Mouse (Mus musculus) liver, embryonic 16.5 days (tissue): Measurements from ENCODE around the gene Sptbn4. TPM values are rescaled to one million over a fixed set of nuclear protein-coding genes. Genes with fewer than 3 reads are reported as not detected.

ENCODE experiments used
- ATAC-seq: fragments of 200-750 bp; cut with Nextera tagmentation; 2 replicates; pipeline ENCODE4 v1.8.0; 2017; ENCODE audit warnings: low read depth, mild to moderate bottlenecking, moderate number of reproducible peaks, moderate library complexity
- H3K27ac ChIP-seq: fragments of 300-500 bp; sonication (generic); 2 replicates; pipeline ENCODE4 v1.5.1; 2014; ENCODE audit warnings: mild to moderate bottlenecking, low read length
- H3K27me3 ChIP-seq: fragments of 300-500 bp; sonication (generic); 2 replicates; pipeline ENCODE4 v1.6.1; 2014; ENCODE audit warnings: low read depth, low read length, mixed read lengths; ENCODE audit not compliant: control insufficient read depth, insufficient read depth
- H3K36me3 ChIP-seq: fragments of 300-500 bp; sonication (generic); 2 replicates; pipeline ENCODE4 v1.6.1; 2014; ENCODE audit warnings: mild to moderate bottlenecking; ENCODE audit not compliant: control insufficient read depth, insufficient read depth
- H3K4me1 ChIP-seq: fragments of 300-500 bp; sonication (generic); 2 replicates; pipeline ENCODE4 v1.6.1; 2014; ENCODE audit warnings: low read depth, low read length, mixed read lengths; ENCODE audit not compliant: control insufficient read depth
- H3K4me2 ChIP-seq: fragments of 300-500 bp; sonication (generic); 2 replicates; pipeline ENCODE4 v1.6.1; 2014; ENCODE audit warnings: low read depth, low read length, mixed read lengths
- H3K4me3 ChIP-seq: fragments of 300-500 bp; sonication (generic); 2 replicates; pipeline ENCODE4 v1.5.1; 2014; ENCODE audit warnings: low read depth, mild to moderate bottlenecking, low read length
- H3K9ac ChIP-seq: fragments of 300-500 bp; sonication (generic); 2 replicates; pipeline ENCODE4 v1.6.1; 2014; ENCODE audit warnings: low read depth, low read length
- H3K9me3 ChIP-seq: fragments of 300-500 bp; sonication (generic); replicated peaks from 2 replicates; pipeline ENCODE4 v1.6.1; 2016; ENCODE audit warnings: low read length; ENCODE audit not compliant: control insufficient read depth
- WGBS: fragments of 180-500 bp; shearing (Covaris S2); extraction: QIAGEN DNeasy Blood & Tissue Kit; methylation state at CpG from one replicate; pipeline ENCODE4 v1.1.7; 2014; ENCODE audit not compliant: insufficient replicate concordance; 5-methylcytosine and 5-hydroxymethylcytosine counted together
- polyA plus RNA-seq: library from polyadenylated mRNA; unstranded; fragments of >200 nt; fragmentation: Nextera tagmentation; extraction: Ambion mirVana; gene quantifications from 2 replicates; pipeline ENCODE4 v1.2.1, GENCODE M21; 2015

Sptbn4 gene
- polyA plus RNA-seq, 1 experiment from 2014 or later: 0.02 TPM

GRCm38 (mm10) chr7:27478561-27478960 is 31.1 kb upstream of the Sptbn4 start:
- peaks cover 24% of the 10 kb centered on the region for H3K36me3 ChIP-seq
- H3K27ac ChIP-seq: peak overlapping the region; percentile 92
- no peak overlapping the region for H3K4me3 ChIP-seq
- no peak overlapping the region; the same call in 1 of the 2 replicates for H3K4me2 ChIP-seq
- H3K9ac ChIP-seq: 0 out of 2 replicates have a peak overlapping the region, but pooled peaks have one; percentile 14
- WGBS: 47% methylated on average over 7 of the region's 7 CpGs
- H3K4me1 ChIP-seq: peaks cover 72% of the 10 kb centered on the region
- no peak for ATAC-seq
- no peaks in the 10 kb centered on the region for H3K9me3 ChIP-seq
- no peaks in the 10 kb centered on the region for H3K27me3 ChIP-seq

- H3K9ac ChIP-seq: no peak overlapping the region
- H3K27me3 ChIP-seq: no peaks in the 10 kb centered on the region
- ATAC-seq: no peak
- H3K4me2 ChIP-seq: peak overlapping the region; percentile 78
- H3K36me3 ChIP-seq: peaks cover 24% of the 10 kb centered on the region
- 88% methylated on average over 14 of the region's 14 CpGs for WGBS
- peak overlapping the region; percentile 99 for H3K27ac ChIP-seq
- H3K4me1 ChIP-seq: peaks cover 55% of the 10 kb centered on the region
- H3K4me3 ChIP-seq: no peak overlapping the region; the same call in 1 of the 2 replicates
- H3K9me3 ChIP-seq: no peaks in the 10 kb centered on the region
These were observed 28.7 kb upstream of the Sptbn4 start for GRCm38 (mm10) chr7:27476098-27476635.

- Histone ChIP-seq H3K27me3 (no peaks in the 10 kb centered on the region), H3K9me3 (no peaks in the 10 kb centered on the region), H3K9ac (peak overlapping the region; percentile 73), H3K4me1 (peaks cover 49% of the 10 kb centered on the region), H3K4me2 (peak overlapping the region; percentile 78), H3K27ac (peak overlapping the region; percentile 99), H3K36me3 (peaks cover 24% of the 10 kb centered on the region), H3K4me3 (peak overlapping the region; percentile 98)
- 84% methylated on average over 2 of the region's 2 CpGs for WGBS
- no peak for ATAC-seq
These were observed 28.1 kb upstream of the Sptbn4 start for GRCm38 (mm10) chr7:27475596-27475995.

- peak overlapping the region; percentile 78 for H3K4me2 ChIP-seq
- H3K9me3 ChIP-seq: no peaks in the 10 kb centered on the region
- H3K27ac ChIP-seq: peak overlapping the region; percentile 99
- WGBS: 0% methylated on average over 23 of the region's 23 CpGs
- H3K4me1 ChIP-seq: peaks cover 43% of the 10 kb centered on the region
- peaks cover 24% of the 10 kb centered on the region for H3K36me3 ChIP-seq
- H3K4me3 ChIP-seq: peak overlapping the region; percentile 98
- H3K27me3 ChIP-seq: no peaks in the 10 kb centered on the region
- ATAC-seq: peak; percentile 86
- peak overlapping the region; percentile 98 for H3K9ac ChIP-seq
These were observed 27.0 kb upstream of the Sptbn4 start for GRCm38 (mm10) chr7:27474490-27474954.

GRCm38 (mm10) chr7:27473835-27474489 is 26.5 kb upstream of the Sptbn4 start:
- Histone ChIP-seq H3K27ac (peak overlapping the region; percentile 99), H3K27me3 (no peaks in the 10 kb centered on the region), H3K9ac (peak overlapping the region; percentile 98), H3K36me3 (peaks cover 24% of the 10 kb centered on the region), H3K4me2 (peak overlapping the region; percentile 78), H3K4me3 (peak overlapping the region; percentile 98), H3K4me1 (peaks cover 38% of the 10 kb centered on the region), H3K9me3 (no peaks in the 10 kb centered on the region)
- ATAC-seq: no peak
- whole genome bisulfite sequencing: under 1% methylated on average over 34 of the region's 34 CpGs

- Histone ChIP-seq H3K9me3 (no peaks in the 10 kb centered on the region), H3K4me2 (peak within 1 kb of the TSS; percentile 78), H3K4me1 (peaks cover 31% of the 10 kb centered on the region), H3K4me3 (peak within 1 kb of the TSS; percentile 98), H3K27me3 (no peaks in the 10 kb centered on the region), H3K9ac (peak within 1 kb of the TSS; percentile 98), H3K27ac (peak within 1 kb of the TSS; percentile 99), H3K36me3 (peaks cover 24% of the 10 kb centered on the region)
- under 1% methylated on average over 36 of the region's 36 CpGs for WGBS
- peak; percentile 85 for ATAC-seq
These were observed 25.8 kb upstream of the Sptbn4 start, which contains the start of gene Sertad3 for GRCm38 (mm10) chr7:27473156-27473834. Gene Sertad3, plus strand, starts transcription at chr7:27473768.

- WGBS: 4% methylated on average over 7 of the region's 7 CpGs
- Histone ChIP-seq H3K4me3 (peak overlapping the region; percentile 98), H3K4me2 (peak overlapping the region; percentile 75), H3K4me1 (peaks cover 24% of the 10 kb centered on the region), H3K9me3 (no peaks in the 10 kb centered on the region), H3K36me3 (peaks cover 21% of the 10 kb centered on the region), H3K9ac (peak overlapping the region; percentile 66), H3K27me3 (no peaks in the 10 kb centered on the region), H3K27ac (peak overlapping the region; percentile 89)
- no peak for ATAC-seq
These were observed 25.1 kb upstream of the Sptbn4 start for GRCm38 (mm10) chr7:27472596-27472995.

- Histone ChIP-seq H3K27me3 (no peaks in the 10 kb centered on the region), H3K4me3 (no peak overlapping the region), H3K36me3 (peaks cover 17% of the 10 kb centered on the region), H3K4me2 (no peak overlapping the region), H3K4me1 (peaks cover 18% of the 10 kb centered on the region), H3K9ac (no peak overlapping the region), H3K9me3 (no peaks in the 10 kb centered on the region), H3K27ac (peak overlapping the region; percentile 89; the same call in 1 of the 2 replicates)
- no peak for ATAC-seq
- 84% methylated on average over 11 of the region's 11 CpGs for WGBS
These were observed 24.1 kb upstream of the Sptbn4 start for GRCm38 (mm10) chr7:27471390-27472120.
